Mouse (Mus musculus): ENCODE data around the gene A630095N17Rik. TPM values are rescaled to one million over a fixed set of nuclear protein-coding genes. Genes with fewer than 3 reads are reported as not detected.

Gene A630095N17Rik
- not detected in 2 replicates for polyA plus RNA-seq (2012; rRNA removed)

DNA sequence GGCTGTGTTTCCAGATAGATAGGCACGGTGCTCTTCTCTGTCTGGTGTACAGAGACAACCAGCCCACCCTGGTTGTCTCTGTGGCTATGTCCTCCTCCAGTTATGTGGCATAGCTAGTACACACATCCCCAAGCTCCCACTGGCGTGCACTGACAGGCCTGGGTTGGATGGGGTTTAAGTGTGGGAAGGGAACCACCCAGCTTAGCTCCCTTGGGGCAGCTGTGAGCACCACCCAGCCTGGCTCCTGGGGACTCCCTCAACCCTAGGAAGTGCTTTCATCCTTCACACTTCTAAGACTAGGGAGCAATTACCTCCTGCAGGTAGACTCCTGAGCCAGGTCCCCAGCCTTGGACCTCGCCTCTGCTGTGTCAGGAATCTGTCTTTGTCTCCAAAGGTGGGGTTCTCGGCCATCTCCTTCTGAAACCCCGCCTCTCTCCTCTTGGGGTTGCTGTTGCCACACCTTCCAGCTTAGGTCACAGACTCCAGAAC, at the start of gene A630095N17Rik:
A630095N17Rik (minus strand) TSS at position 439 of the 489 bp plus-strand sequence.
- no peak for DNase-seq
- Histone ChIP-seq H3K27me3 (ENCODE audit: control insufficient read depth, insufficient read depth, low read length) (no peaks in the 10 kb centered on the region), H3K27ac (ENCODE audit: insufficient read depth, low read length) (no peak within 1 kb of the TSS), H3K4me1 (ENCODE audit: control insufficient read depth, insufficient read depth, low read length) (peaks cover 10% of the 10 kb centered on the region), H3K4me3 (replicated peaks; ENCODE audit: insufficient read depth, low read depth, low read length) (no peak within 1 kb of the TSS)
- TF ChIP-seq CTCF (IDR thresholded peaks at IDR 0.05; ENCODE audit: borderline replicate concordance, insufficient read depth, low read depth, low read length) (no peak), POLR2A (IDR thresholded peaks at IDR 0.05; ENCODE audit: borderline replicate concordance, insufficient read depth, low read length) (no peak)
- 77% methylated on average over 5 of the region's 5 CpGs for WGBS

DNA sequence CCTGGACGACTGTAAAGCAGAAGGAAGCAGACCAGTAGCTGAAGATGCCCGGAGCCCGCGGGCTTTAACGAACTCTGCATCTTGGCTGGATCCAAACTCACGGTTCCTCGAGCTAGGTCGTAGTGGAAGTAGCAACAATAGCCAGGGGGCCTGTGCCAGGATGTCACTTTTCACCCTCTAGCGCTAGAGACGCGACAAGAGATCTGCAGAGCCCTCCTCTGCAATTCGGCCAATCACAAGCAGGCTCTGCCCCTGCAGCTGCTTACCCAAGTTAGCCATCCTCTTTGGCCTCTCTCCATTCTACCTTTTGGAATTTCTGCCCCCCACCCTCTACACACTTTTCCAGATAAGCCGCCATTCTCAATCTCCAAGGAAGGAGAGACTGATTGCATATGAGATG, 46.3 kb upstream of the A630095N17Rik start, which contains the start of gene Resp18:
Resp18 (minus strand) TSS at position 188 of the 400 bp plus-strand sequence.
- TF ChIP-seq POLR2A (IDR thresholded peaks at IDR 0.05; ENCODE audit: borderline replicate concordance, insufficient read depth, low read length) (no peak), CTCF (IDR thresholded peaks at IDR 0.05; ENCODE audit: borderline replicate concordance, insufficient read depth, low read depth, low read length) (no peak)
- no peak within 1 kb of the TSS for H3K27ac ChIP-seq (ENCODE audit: insufficient read depth, low read length)
- H3K4me3 ChIP-seq (replicated peaks; ENCODE audit: insufficient read depth, low read depth, low read length), result peak within 1 kb of the TSS; percentile 58
- 4% methylated on average over 13 of the region's 13 CpGs for WGBS
- H3K27me3 ChIP-seq (ENCODE audit: control insufficient read depth, insufficient read depth, low read length), result no peaks in the 10 kb centered on the region
- H3K4me1 ChIP-seq (ENCODE audit: control insufficient read depth, insufficient read depth, low read length), result 0 out of 2 replicates have a peak, but pooled peaks cover 3% of the 10 kb centered on the region
- peak; percentile 39 to 48 for DNase-seq

DNA sequence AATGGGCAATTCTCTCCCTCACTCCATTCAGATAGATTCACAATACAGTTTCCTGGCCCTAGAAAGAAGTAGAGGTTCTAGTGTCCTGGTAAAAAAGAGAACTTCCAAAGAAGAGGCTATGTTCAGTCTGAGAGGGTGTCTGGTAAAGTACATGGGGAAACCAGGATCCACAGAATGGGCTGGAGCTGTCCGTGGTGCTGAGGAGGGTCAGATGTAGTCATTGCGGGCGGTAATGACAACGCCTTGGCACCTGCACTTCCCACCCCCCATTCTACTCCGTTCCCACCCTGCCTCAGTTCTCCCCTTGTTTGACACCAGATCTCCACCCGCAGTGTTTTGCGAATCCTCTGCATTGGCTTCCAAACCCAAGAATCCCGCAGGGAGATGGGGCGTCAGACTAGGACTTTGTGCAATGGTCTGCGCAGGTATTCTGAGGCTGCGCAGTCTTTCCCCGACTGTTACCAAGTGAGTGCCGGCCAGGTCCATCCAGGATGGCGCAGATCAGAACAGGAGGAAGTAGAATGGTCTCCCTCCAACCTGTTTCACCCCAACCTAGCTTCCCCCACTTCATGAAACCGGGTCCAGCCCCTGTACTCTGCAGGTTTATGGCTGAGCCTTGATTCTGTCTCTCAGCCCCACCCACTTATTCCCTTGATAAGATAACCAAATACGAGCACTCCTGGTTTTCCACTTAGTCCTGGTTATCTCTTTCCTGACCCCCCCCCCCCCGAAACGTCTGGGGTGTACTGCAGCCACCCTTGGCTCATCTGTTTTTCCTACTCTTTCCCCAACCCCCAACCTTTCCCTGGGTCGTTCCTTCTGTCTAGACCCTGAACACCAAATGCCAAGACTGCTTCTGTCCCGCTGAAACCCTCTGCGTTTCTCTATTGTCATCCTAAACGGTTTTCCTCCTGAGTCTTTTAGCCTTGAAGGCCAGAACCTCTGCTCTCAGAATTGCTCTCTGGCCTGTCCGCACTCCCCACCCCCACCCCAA, 45.6 kb upstream of the A630095N17Rik start:
- Histone ChIP-seq H3K27me3 (ENCODE audit: control insufficient read depth, insufficient read depth, low read length) (no peaks in the 10 kb centered on the region), H3K4me3 (replicated peaks; ENCODE audit: insufficient read depth, low read depth, low read length) (peak overlapping the region; percentile 58), H3K4me1 (ENCODE audit: control insufficient read depth, insufficient read depth, low read length) (0 out of 2 replicates have a peak, but pooled peaks cover 3% of the 10 kb centered on the region), H3K27ac (ENCODE audit: insufficient read depth, low read length) (no peak overlapping the region)
- peak; percentile 35 to 57 for DNase-seq
- no peak; the same call in 1 of the 2 replicates for TF ChIP-seq POLR2A (IDR thresholded peaks at IDR 0.05; ENCODE audit: borderline replicate concordance, insufficient read depth, low read length)
- no peak for TF ChIP-seq CTCF (IDR thresholded peaks at IDR 0.05; ENCODE audit: borderline replicate concordance, insufficient read depth, low read depth, low read length)
- 4% methylated on average over 23 of the region's 23 CpGs for WGBS

DNA sequence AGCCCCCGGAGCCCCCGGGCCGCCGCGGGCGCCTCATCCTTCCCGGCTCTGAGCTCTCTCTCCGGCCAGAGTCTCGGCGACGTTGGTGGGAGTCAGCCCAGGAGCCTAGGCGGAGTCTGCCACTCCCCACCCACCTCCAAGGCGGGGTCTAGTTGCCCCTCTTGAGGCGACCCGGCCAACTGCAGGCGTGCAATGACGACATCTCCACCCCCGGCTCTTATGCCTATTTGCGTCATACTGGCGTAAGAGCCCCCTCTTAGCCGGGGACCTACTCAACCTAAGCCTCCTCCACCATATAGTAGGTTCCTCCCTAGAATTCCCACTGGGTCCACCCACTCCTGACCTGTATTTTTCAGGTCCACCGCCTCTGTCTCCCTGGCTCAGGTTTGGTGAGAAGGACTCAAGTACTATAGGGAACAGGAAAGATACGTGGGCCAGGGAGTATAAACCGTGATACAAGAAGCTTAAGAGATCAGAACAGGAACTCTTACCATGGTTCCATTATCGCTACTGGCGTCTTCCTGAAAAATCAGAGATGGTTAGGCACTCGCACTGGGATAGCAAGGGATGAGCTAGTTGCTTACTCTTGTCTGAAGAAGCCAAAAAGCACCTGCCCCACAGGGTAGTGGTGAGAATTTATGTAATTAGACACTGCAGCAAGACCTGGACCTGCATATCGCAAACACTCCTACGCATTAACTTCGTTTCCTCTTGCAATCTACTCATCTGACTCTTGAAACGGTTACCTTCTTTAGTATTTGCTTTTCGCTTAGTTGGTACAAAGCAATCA, 32.4 kb upstream of the A630095N17Rik start, which contains the start of gene Ptprn:
Ptprn (minus strand) TSS at position 412 of the 790 bp plus-strand sequence.
- WGBS, result 7% methylated on average over 32 of the region's 32 CpGs
- TF ChIP-seq POLR2A (IDR thresholded peaks at IDR 0.05; ENCODE audit: borderline replicate concordance, insufficient read depth, low read length) (peak; percentile 49; the same call in 1 of the 2 replicates), CTCF (IDR thresholded peaks at IDR 0.05; ENCODE audit: borderline replicate concordance, insufficient read depth, low read depth, low read length) (0 out of 2 replicates have a peak, but pooled peaks have one; percentile 15)

DNA sequence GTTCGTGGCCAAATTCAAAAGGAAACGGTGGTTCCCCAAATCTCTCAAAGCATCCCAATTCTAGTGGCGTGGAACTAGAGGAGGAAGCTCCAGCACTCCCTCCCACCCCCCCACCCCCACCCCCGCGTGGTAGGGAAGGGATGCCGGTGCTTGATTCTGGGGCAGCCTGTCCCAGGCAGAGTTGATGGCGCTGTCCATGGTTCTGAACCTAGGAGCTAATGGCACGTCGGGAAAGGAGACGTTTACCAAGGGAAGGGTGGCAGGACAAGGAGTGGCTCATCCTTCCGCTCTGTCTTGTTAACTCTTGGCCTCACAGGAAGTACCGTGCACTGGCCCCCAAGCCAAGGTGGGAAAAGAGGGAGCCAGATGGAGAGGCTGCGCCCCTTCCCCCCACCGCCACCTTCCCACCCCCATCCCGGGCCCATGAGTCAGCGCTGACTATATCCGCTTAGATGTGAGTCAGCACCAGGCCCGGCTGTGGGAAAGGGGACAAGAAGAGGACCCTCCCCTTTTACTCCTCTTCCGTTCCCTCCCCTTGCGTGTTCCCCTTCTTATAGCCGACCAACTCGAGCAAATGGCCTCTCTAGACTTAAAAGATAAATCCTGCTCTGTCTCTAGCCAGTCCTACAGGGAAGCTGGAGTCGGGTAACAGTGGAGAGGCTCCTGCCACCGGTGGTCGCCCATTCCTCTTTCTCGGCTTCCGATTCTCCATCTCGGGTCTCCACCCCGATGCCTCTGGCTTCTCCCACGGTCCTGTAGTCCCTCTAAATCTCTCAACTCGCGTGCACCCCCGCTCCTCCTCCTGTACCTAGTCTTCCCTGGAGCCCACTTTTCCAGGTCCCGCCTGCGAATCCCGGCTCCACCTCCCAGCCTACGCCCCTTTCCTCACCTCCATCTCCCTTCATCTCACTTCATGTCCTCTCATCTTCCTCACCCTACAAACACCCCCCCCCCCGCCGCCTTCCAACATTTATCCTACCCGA, 31.4 kb upstream of the A630095N17Rik start:
- Histone ChIP-seq H3K27ac (ENCODE audit: insufficient read depth, low read length) (peak overlapping the region; percentile 63), H3K27me3 (ENCODE audit: control insufficient read depth, insufficient read depth, low read length) (no peaks in the 10 kb centered on the region), H3K4me3 (replicated peaks; ENCODE audit: insufficient read depth, low read depth, low read length) (peak overlapping the region; percentile 77), H3K4me1 (ENCODE audit: control insufficient read depth, insufficient read depth, low read length) (peaks cover 3% of the 10 kb centered on the region; the same call in 1 of the 2 replicates)
- peak; percentile 56 to 62 for DNase-seq
- TF ChIP-seq CTCF (IDR thresholded peaks at IDR 0.05; ENCODE audit: borderline replicate concordance, insufficient read depth, low read depth, low read length) (no peak), POLR2A (IDR thresholded peaks at IDR 0.05; ENCODE audit: borderline replicate concordance, insufficient read depth, low read length) (no peak)
- 4% methylated on average over 40 of the region's 40 CpGs for WGBS

More for the DNA sequence above, 32.4 kb upstream of the A630095N17Rik start, which contains the start of gene Ptprn:
- Histone ChIP-seq H3K27ac (ENCODE audit: insufficient read depth, low read length) (peak within 1 kb of the TSS; percentile 63), H3K27me3 (ENCODE audit: control insufficient read depth, insufficient read depth, low read length) (no peaks in the 10 kb centered on the region), H3K4me3 (replicated peaks; ENCODE audit: insufficient read depth, low read depth, low read length) (peak within 1 kb of the TSS; percentile 77), H3K4me1 (ENCODE audit: control insufficient read depth, insufficient read depth, low read length) (peaks cover 3% of the 10 kb centered on the region; the same call in 1 of the 2 replicates)
- DNase-seq, result peak; percentile 88 to 91

DNA sequence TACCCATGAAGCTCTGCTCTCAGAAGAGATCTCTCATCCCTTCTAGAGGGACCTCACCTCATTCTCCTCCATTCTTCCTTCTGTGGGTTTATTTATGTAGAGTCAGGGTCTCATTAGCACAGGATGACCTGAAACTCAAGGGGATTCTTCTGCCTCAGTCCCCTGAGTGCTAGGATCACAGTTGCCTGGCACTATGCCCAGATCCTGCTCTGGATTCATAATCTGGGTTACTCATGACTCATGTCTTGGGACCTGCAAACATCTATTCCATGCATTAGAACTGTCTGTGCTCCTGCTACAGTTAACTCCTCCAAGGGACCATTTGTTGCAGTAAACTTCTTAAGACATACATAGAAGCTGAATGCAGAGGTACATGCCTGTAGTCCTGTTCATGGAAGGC, 29.4 kb upstream of the A630095N17Rik start:
- Histone ChIP-seq H3K27me3 (ENCODE audit: control insufficient read depth, insufficient read depth, low read length) (no peaks in the 10 kb centered on the region), H3K27ac (ENCODE audit: insufficient read depth, low read length) (no peak overlapping the region), H3K4me1 (ENCODE audit: control insufficient read depth, insufficient read depth, low read length) (peaks cover 3% of the 10 kb centered on the region; the same call in 1 of the 2 replicates), H3K4me3 (replicated peaks; ENCODE audit: insufficient read depth, low read depth, low read length) (no peak overlapping the region)
- peak; percentile 34 to 46 for DNase-seq
- no peak for TF ChIP-seq CTCF (IDR thresholded peaks at IDR 0.05; ENCODE audit: borderline replicate concordance, insufficient read depth, low read depth, low read length)
- TF ChIP-seq POLR2A (IDR thresholded peaks at IDR 0.05; ENCODE audit: borderline replicate concordance, insufficient read depth, low read length), result no peak
